Mouse (Mus musculus) embryonic facial prominence, embryonic 15.5 days (tissue): ENCODE measurements around the gene Artn. TPM values are rescaled to one million over a fixed set of nuclear protein-coding genes. Genes with fewer than 3 reads are reported as not detected.
A peak's percentile ranks its signal among the peaks of the same experiment; 100 is the strongest.

Experiments used
- ATAC-seq: fragments of 200-750 bp; cut with Nextera tagmentation; 2 replicates; pipeline ENCODE4 v1.8.0; 2017; ENCODE audit warnings: low read depth, moderate TSS enrichment; ENCODE audit not compliant: insufficient number of reproducible peaks, low FRiP score, low TSS enrichment
- H3K27ac ChIP-seq: fragments of 300-500 bp; sonication (generic); replicated peaks from 2 replicates; pipeline ENCODE4 v1.5.1; 2015; ENCODE audit warnings: mild to moderate bottlenecking, inconsistent platforms
- H3K27me3 ChIP-seq: fragments of 300-500 bp; sonication (generic); 2 replicates; pipeline ENCODE4 v1.6.1; 2015; ENCODE audit warnings: inconsistent platforms
- H3K36me3 ChIP-seq: fragments of 300-500 bp; sonication (generic); 2 replicates; pipeline ENCODE4 v1.6.1; 2015; ENCODE audit warnings: mild to moderate bottlenecking, inconsistent platforms
- H3K4me1 ChIP-seq: fragments of 300-500 bp; sonication (generic); 2 replicates; pipeline ENCODE4 v1.6.1; 2015; ENCODE audit warnings: inconsistent platforms
- H3K4me2 ChIP-seq: fragments of 300-500 bp; sonication (generic); replicated peaks from 2 replicates; pipeline ENCODE4 v1.6.1; 2015; ENCODE audit warnings: mild to moderate bottlenecking, inconsistent platforms
- H3K4me3 ChIP-seq: fragments of 300-500 bp; sonication (generic); replicated peaks from 2 replicates; pipeline ENCODE4 v1.5.1; 2015; ENCODE audit warnings: mild to moderate bottlenecking, inconsistent platforms
- H3K9ac ChIP-seq: fragments of 300-500 bp; sonication (generic); 2 replicates; pipeline ENCODE4 v1.6.1; 2015; ENCODE audit warnings: inconsistent platforms
- H3K9me3 ChIP-seq: fragments of 300-500 bp; sonication (generic); replicated peaks from 2 replicates; pipeline ENCODE4 v1.6.1; 2016; ENCODE audit warnings: inconsistent platforms
- WGBS: fragments of 180-500 bp; shearing (Covaris S2); methylation state at CpG from one replicate; pipeline ENCODE4 v1.1.7; 2015; 5-methylcytosine and 5-hydroxymethylcytosine counted together
- polyA plus RNA-seq: library from polyadenylated mRNA; unstranded; fragments of >200 nt; fragmentation: Nextera tagmentation; extraction: Ambion mirVana; gene quantifications from 2 replicates; pipeline ENCODE4 v1.2.1, GENCODE M21; 2015

The Artn gene
- polyA plus RNA-seq, 1 experiment from 2014 or later = 4.3 TPM

DNA sequence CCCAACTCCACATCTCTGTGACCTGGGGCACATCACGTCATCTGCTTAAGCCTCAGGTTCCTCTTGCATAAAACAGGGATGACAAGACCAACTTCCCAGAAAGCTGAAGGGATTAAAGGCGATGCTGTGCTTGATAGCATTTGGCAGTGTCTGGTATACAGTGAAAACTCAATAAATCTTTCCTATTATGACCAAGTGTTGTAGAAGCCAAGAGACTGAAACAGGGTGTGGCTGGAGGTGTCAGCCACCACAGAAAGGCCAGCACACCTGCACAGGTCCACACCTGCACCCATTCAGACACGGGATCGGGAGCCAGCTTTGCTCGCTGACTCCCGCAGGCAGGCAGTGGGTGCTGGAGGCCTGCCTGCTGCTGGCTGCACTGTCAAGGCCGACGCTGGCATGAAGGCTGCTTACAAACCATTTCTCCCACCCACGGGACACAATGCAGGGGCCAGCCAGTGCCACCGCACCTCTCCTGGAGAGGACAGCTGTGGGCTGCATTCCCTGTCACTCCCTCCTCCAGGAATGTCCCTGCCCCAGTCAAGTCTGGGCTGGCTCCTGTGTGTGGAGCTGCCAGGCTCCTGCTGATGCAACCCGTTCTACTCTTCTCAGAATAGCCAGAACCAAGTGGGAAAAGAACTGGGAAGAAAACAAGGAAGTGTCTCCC, 17.2 kb upstream of the Artn start:
- no peaks in the 10 kb centered on the region for H3K9me3 ChIP-seq
- H3K27me3 ChIP-seq = no peaks in the 10 kb centered on the region
- no peak overlapping the region for H3K9ac ChIP-seq
- ATAC-seq = no peak
- peaks cover 9% of the 10 kb centered on the region; the same call in 1 of the 2 replicates for H3K4me1 ChIP-seq
- H3K36me3 ChIP-seq = peaks cover 7% of the 10 kb centered on the region; the same call in 1 of the 2 replicates
- H3K4me2 ChIP-seq = no peak overlapping the region
- no peak overlapping the region for H3K4me3 ChIP-seq
- peak overlapping the region; percentile 55; the same call in 1 of the 2 replicates for H3K27ac ChIP-seq
- 66% methylated on average over 11 of the region's 11 CpGs for WGBS

DNA sequence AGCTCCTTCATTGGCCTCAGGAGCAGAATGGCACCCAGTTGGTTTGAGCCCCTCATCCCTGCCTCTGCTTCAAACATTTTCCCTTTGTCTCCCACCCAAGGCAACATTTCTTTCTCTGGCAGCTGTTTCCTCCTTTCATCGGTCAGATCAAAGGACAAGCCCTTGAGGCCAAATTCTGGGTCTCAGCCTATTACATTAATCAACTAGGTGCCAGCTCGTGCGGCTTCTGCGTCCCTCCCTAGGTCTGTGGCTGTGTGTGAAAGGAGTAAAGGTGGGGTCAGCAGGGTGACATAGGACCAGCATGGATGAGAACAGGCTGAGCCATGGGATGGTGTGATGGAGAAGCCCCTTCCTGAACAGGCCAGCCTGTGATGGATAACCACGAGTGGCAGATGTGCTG, 13.8 kb upstream of the Artn start:
- 31% methylated on average over 5 of the region's 5 CpGs for WGBS
- no peaks in the 10 kb centered on the region for H3K9me3 ChIP-seq
- no peaks in the 10 kb centered on the region for H3K27me3 ChIP-seq
- ATAC-seq = no peak
- no peak overlapping the region for H3K4me2 ChIP-seq
- H3K4me1 ChIP-seq = peaks cover 9% of the 10 kb centered on the region; the same call in 1 of the 2 replicates
- no peak overlapping the region for H3K27ac ChIP-seq
- H3K9ac ChIP-seq = no peak overlapping the region
- H3K4me3 ChIP-seq = no peak overlapping the region
- peaks cover 13% of the 10 kb centered on the region for H3K36me3 ChIP-seq

DNA sequence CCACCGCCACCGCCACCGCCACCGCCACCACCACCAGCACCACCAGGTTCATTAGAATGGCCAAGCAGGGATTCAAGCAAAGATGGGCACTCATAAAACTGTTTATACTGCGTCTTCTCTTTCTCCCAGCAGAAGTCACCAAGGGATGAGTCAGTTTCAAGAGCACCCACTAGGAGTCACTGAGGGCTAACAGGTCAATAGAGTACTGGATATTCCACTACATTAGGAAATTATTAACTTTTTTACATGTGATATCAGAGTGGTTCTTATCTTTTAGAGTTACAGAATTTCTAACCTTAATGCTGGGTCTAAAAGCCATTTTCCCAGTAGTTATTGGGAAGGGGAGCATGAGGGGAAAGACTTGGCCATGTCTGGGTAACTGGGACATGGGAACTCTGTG, 7.4 kb upstream of the Artn start:
- Histone ChIP-seq H3K36me3 (peaks cover 15% of the 10 kb centered on the region), H3K9ac (no peak overlapping the region), H3K27ac (no peak overlapping the region), H3K27me3 (no peaks in the 10 kb centered on the region), H3K4me2 (no peak overlapping the region), H3K9me3 (no peaks in the 10 kb centered on the region), H3K4me3 (no peak overlapping the region), H3K4me1 (no peaks in the 10 kb centered on the region)
- ATAC-seq = no peak
- WGBS = 94% methylated on average over 5 of the region's 5 CpGs

DNA sequence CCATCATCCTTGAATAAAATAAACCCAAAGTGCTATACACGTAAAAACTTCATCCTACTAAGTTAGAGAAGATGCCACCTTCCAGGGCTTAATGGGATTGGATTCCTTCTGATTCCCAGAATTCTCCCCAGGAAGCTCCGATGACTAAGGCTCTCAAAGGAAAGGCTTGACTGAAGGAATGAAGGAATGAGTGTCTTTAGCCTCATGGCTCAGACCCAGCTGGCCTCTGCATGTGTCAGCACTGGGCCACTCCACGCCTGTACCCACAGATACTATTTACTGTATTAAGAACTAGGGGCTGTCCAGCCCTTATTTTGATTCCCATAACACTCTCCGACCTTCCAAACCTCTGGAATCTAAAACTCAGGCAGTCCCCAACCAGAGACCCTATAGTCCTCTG, 4.5 kb upstream of the Artn start:
- no peak overlapping the region for H3K4me3 ChIP-seq
- WGBS = 88% methylated on average over 4 of the region's 4 CpGs
- peaks cover 13% of the 10 kb centered on the region for H3K27me3 ChIP-seq
- H3K4me2 ChIP-seq = no peak overlapping the region
- ATAC-seq = no peak
- peaks cover 9% of the 10 kb centered on the region; the same call in 1 of the 2 replicates for H3K36me3 ChIP-seq
- H3K4me1 ChIP-seq = peaks cover 9% of the 10 kb centered on the region
- H3K9me3 ChIP-seq = no peaks in the 10 kb centered on the region
- H3K27ac ChIP-seq = no peak overlapping the region
- no peak overlapping the region for H3K9ac ChIP-seq

DNA sequence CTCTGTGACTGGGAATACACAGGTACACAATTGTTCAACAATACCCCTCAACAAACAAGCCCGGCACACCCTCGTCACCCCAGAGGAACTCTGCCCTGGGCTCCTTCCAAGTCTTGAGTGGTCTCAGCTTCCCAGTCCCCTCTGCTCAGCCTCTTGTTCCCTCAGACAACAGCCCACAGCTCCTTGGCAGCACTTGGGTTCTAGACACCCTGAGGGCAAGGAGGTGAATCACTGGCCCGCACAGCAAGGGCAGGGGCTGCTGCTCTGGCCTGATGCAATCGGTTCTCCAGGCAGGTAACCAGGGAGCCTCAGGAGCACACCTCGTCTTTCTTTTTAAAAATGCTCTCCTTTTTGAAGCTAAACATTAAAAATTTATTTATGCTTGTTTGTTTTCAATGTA, 3.7 kb upstream of the Artn start:
- Histone ChIP-seq H3K4me3 (no peak overlapping the region), H3K9me3 (no peaks in the 10 kb centered on the region), H3K27me3 (peaks cover 15% of the 10 kb centered on the region), H3K9ac (no peak overlapping the region), H3K27ac (no peak overlapping the region), H3K36me3 (0 out of 2 replicates have a peak, but pooled peaks cover 7% of the 10 kb centered on the region), H3K4me2 (no peak overlapping the region), H3K4me1 (peaks cover 17% of the 10 kb centered on the region)
- no peak for ATAC-seq
- WGBS = 69% methylated on average over 5 of the region's 5 CpGs

DNA sequence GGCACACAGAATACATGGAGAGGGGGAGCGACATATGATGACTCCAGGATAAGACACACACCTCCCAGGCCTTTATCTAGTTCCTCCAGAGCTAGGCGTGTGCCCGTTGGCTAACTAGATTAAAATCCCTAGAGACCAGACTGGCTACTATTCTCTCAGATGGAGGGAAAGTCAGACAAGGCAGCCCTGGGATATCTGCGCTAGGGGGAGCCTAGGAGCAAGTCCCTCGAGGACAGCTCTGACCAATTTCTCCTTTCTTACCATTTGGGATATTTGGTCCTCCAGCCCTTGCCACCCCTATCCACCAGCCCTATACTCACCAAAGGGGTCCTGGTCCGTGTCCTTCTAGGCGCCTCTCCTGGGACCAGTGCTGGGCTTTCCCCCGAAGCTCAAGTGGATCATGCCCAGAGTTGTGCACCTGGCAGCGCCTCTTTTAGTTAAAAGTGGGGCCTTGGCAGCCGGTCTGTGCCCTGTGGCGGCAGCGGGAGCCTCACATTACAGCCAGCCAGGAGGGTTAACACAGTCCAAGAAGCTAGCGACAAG, 793 bp downstream of the Artn start:
- H3K4me3 ChIP-seq = peak overlapping the region; percentile 45
- peak overlapping the region; percentile 44; the same call in 1 of the 2 replicates for H3K9ac ChIP-seq
- WGBS = 2% methylated on average over 13 of the region's 13 CpGs
- H3K27ac ChIP-seq = 0 out of 2 replicates have a peak overlapping the region, but pooled peaks have one; percentile 51
- H3K27me3 ChIP-seq = peaks cover 47% of the 10 kb centered on the region
- peak; percentile 27 for ATAC-seq
- 0 out of 2 replicates have a peak, but pooled peaks cover 3% of the 10 kb centered on the region for H3K36me3 ChIP-seq
- peaks cover 39% of the 10 kb centered on the region for H3K4me1 ChIP-seq
- H3K4me2 ChIP-seq = peak overlapping the region; percentile 90
- no peaks in the 10 kb centered on the region for H3K9me3 ChIP-seq

DNA sequence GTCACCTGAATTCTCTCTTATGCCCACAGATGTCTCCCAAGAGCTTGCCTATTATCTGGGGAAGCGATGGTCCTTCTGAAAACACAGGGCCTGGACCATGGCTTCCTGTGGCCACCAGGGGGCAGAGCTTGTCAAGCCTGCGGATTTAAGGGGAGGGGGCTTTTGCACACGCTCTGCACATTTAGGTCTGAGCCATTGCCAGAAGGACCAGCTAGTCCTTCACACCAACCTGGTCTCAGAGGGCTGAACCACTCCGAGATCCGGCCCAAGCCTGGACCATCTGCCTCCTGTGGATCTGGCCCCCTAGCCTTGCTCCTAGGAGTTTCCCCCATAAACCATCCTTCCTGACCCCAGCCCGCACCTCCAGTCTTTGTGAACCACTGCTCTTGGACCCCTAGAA, 1.3 kb downstream of the Artn start:
- ATAC-seq = no peak
- Histone ChIP-seq H3K27me3 (peaks cover 47% of the 10 kb centered on the region), H3K9ac (no peak overlapping the region), H3K9me3 (no peaks in the 10 kb centered on the region), H3K36me3 (0 out of 2 replicates have a peak, but pooled peaks cover 3% of the 10 kb centered on the region), H3K4me1 (peaks cover 39% of the 10 kb centered on the region), H3K4me2 (peak overlapping the region; percentile 90; the same call in 1 of the 2 replicates), H3K4me3 (0 out of 2 replicates have a peak overlapping the region, but pooled peaks have one; percentile 45), H3K27ac (no peak overlapping the region)
- WGBS = 10% methylated on average over 6 of the region's 6 CpGs

DNA sequence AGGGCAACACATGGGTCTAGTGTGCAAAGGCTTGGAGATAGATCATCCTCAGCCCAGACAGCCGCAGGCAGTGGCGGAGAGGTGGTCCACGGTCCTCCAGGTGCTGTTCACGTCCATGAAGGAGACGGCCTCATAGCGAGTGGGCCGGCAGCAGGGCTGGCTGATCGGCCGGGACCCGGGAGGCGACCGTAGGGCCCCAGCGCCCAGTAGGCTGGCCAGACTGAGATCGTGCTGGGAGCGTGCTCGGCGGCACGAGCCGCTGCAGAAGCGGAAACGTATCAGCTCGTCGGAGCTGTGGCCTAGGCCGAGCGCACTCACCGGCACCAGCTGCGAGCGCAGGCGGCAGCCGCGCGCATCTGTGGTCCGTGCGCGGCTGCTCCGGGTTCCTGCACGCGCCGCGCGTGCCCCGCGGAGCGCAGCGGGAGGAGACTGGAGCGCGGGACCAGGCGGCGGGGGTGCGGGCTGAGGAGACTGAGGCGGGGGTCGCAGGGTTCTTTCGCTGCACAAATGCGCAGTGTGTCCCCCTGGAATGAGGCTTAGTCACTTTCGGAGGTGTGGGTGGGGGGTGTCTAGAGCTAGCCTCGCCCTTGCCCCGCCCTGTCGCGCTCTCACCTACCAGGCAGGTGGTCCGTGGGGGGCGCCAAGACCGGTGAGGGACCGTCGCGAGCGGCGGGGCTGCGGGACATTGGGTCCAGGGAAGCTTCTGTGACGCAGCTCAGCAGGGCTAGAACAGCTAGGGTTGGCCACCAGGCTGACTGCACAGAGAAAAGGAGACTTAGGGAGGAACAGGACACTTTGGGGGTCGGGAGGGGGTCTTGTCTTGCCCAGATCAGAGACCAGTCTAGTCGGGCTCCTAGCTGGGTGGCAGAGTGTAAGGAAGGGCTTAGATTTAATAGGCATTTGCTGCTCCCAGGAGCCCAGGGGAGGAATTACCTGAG, 2.7 kb downstream of the Artn start:
- no peak overlapping the region for H3K27ac ChIP-seq
- 3% methylated on average over 71 of the region's 71 CpGs for WGBS
- peak overlapping the region; percentile 40; the same call in 1 of the 2 replicates for H3K9ac ChIP-seq
- H3K27me3 ChIP-seq = peaks cover 50% of the 10 kb centered on the region
- peak overlapping the region; percentile 49 for H3K4me3 ChIP-seq
- peak overlapping the region; percentile 95 for H3K4me2 ChIP-seq
- H3K4me1 ChIP-seq = peaks cover 39% of the 10 kb centered on the region
- H3K9me3 ChIP-seq = no peaks in the 10 kb centered on the region
- ATAC-seq = peak; percentile 53
- 0 out of 2 replicates have a peak, but pooled peaks cover 1% of the 10 kb centered on the region for H3K36me3 ChIP-seq

DNA sequence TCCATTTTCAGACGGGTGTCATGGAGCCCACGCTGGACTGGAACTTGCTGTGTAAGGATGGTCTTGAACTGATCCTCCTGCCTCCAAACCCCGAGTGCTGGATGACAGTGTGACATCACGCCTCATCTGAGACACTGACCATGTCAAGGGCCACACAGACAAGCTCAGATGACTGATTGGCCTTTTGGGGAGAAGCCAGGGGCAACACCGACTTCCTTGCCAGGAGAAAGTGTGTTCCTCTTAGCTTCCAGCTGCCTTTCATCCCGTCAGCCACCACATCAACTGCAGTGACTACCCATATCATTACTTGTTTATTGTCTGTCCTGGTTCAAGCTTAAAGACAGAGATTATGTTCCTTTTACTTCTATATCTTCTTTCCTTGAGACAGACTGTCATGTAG, 4.6 kb downstream of the Artn start:
- no peak overlapping the region for H3K4me2 ChIP-seq
- ATAC-seq = no peak
- H3K4me1 ChIP-seq = peaks cover 39% of the 10 kb centered on the region
- no peak overlapping the region for H3K27ac ChIP-seq
- 59% methylated on average over 4 of the region's 6 CpGs for WGBS
- H3K36me3 ChIP-seq = no peaks in the 10 kb centered on the region
- no peaks in the 10 kb centered on the region for H3K9me3 ChIP-seq
- no peak overlapping the region for H3K4me3 ChIP-seq
- H3K9ac ChIP-seq = no peak overlapping the region
- H3K27me3 ChIP-seq = peaks cover 44% of the 10 kb centered on the region

DNA sequence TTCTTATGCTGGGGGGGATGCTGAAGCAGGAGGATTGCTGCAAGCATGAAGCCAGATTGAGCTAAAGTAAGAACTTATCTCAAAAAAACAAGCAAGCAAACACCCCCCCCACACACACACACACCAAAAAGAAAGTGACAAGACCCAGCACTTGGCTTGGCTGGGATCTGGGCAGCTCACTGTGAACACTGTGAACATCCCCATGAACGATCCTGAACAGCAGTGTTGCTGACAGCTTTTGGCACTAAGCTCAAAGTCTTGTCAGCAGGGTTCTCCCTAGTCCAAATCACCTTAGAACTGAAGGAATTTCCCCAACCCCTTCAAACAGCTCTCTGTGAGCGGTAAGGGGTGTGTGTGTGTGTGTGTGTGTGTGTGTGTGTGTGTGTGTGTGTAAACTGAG, 6.1 kb downstream of the Artn start:
- H3K4me3 ChIP-seq = no peak overlapping the region
- H3K9me3 ChIP-seq = no peaks in the 10 kb centered on the region
- H3K4me2 ChIP-seq = no peak overlapping the region
- H3K9ac ChIP-seq = no peak overlapping the region
- H3K27me3 ChIP-seq = peaks cover 36% of the 10 kb centered on the region
- 52% methylated on average over 2 of the region's 2 CpGs for WGBS
- H3K27ac ChIP-seq = no peak overlapping the region
- no peak for ATAC-seq
- peaks cover 24% of the 10 kb centered on the region for H3K4me1 ChIP-seq
- H3K36me3 ChIP-seq = no peaks in the 10 kb centered on the region

DNA sequence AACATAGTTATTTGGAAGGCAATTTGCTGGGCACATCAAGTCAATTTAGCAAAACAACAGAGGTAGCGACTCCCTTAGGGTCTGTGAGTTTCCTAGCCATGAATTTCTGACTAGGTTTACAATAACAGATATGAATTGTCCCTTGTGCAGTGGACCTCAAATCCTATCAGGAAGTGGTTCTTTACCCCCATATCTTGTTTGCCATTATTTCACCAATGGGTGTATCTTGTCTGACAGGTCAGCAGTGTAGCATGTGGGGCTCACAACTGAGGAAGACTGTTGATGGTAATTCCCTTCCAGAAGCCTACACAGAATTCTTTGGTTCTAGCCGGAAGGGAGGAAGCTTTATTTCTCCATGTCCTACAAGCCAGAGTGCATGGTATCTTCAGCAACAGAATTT, 8.2 kb downstream of the Artn start:
- no peak for ATAC-seq
- H3K9me3 ChIP-seq = no peaks in the 10 kb centered on the region
- no peaks in the 10 kb centered on the region for H3K36me3 ChIP-seq
- H3K4me3 ChIP-seq = no peak overlapping the region
- H3K9ac ChIP-seq = no peak overlapping the region
- 84% methylated on average over 2 of the region's 2 CpGs for WGBS
- no peak overlapping the region for H3K27ac ChIP-seq
- H3K27me3 ChIP-seq = peaks cover 15% of the 10 kb centered on the region
- H3K4me1 ChIP-seq = peaks cover 3% of the 10 kb centered on the region; the same call in 1 of the 2 replicates
- no peak overlapping the region for H3K4me2 ChIP-seq
